8 mouse cellular contexts compared by ENCODE assay signal in genomic region chr16:8737666-8738541, GRCm38 (mm10). TPM values are rescaled to one million over a fixed set of nuclear protein-coding genes. Genes with fewer than 3 reads are reported as not detected.
A peak's percentile ranks its signal among the peaks of the same experiment; 100 is the strongest.
DNase-seq lines count a peak whose midpoint lies in the region; ATAC-seq lines count a peak whose summit lies in the region.

No protein-coding gene starts in this region.

- H3K9me3 ChIP-seq in embryonic facial prominence, embryonic 12.5 days, result no peaks in the 10 kb centered on the region
- H3K9me3 ChIP-seq in limb, embryonic 11.5 days (ENCODE audit: control insufficient read depth, low read length), result no peaks in the 10 kb centered on the region
- no peaks in the 10 kb centered on the region for H3K9me3 ChIP-seq in midbrain, embryonic 16.5 days (replicated peaks; ENCODE audit: control insufficient read depth, low read length, poor library complexity, severe bottlenecking)

- WGBS in embryonic facial prominence, embryonic 12.5 days, result under 1% methylated on average over 80 of the region's 110 CpGs
- WGBS in limb, embryonic 11.5 days, result under 1% methylated on average over 67 of the region's 110 CpGs
- WGBS in midbrain, embryonic 16.5 days, result 0% methylated on average over 68 of the region's 110 CpGs

- intact Hi-C loops in heart, postnatal 10 days (cut with DNase I), result loop anchor here (5.0 kb wide), 2 partner anchors 94 to 96 kb away; partner anchors contain the start of gene 1810013L24Rik

- no peaks in the 10 kb centered on the region for H3K27me3 ChIP-seq in embryonic facial prominence, embryonic 12.5 days
- no peaks in the 10 kb centered on the region for H3K27me3 ChIP-seq in limb, embryonic 11.5 days (ENCODE audit: control insufficient read depth, insufficient read depth, low read length)
- no peaks in the 10 kb centered on the region for H3K27me3 ChIP-seq in midbrain, embryonic 16.5 days (ENCODE audit: control insufficient read depth, insufficient read depth, low read depth, low read length)

- peak overlapping the region; percentile 97 for H3K4me3 ChIP-seq in embryonic facial prominence, embryonic 12.5 days
- peak overlapping the region; percentile 97 for H3K4me3 ChIP-seq in limb, embryonic 11.5 days (ENCODE audit: low read depth, low read length)
- H3K4me3 ChIP-seq in midbrain, embryonic 16.5 days (ENCODE audit: low read depth, low read length), result peak overlapping the region; percentile 79

- H3K4me1 ChIP-seq in embryonic facial prominence, embryonic 12.5 days, result peaks cover 26% of the 10 kb centered on the region
- H3K4me1 ChIP-seq in limb, embryonic 11.5 days (ENCODE audit: control insufficient read depth, insufficient read depth, low read length), result peaks cover 14% of the 10 kb centered on the region
- H3K4me1 ChIP-seq in midbrain, embryonic 16.5 days (ENCODE audit: control insufficient read depth, insufficient read depth, low read length), result peaks cover 32% of the 10 kb centered on the region

- no peak for ATAC-seq in embryonic facial prominence, embryonic 12.5 days (ENCODE audit: insufficient number of reproducible peaks, insufficient read depth, low FRiP score, low TSS enrichment)
- ATAC-seq in limb, embryonic 11.5 days (ENCODE audit: insufficient number of reproducible peaks, low FRiP score, low TSS enrichment, low read depth), result peak; percentile 48; the same call in 1 of the 2 replicates
- ATAC-seq in midbrain, embryonic 16.5 days, result peak; percentile 14; the same call in 1 of the 2 replicates

- H3K9ac ChIP-seq in embryonic facial prominence, embryonic 12.5 days, result peak overlapping the region; percentile 96
- peak overlapping the region; percentile 96 for H3K9ac ChIP-seq in limb, embryonic 11.5 days (ENCODE audit: low read length)
- peak overlapping the region; percentile 89 for H3K9ac ChIP-seq in midbrain, embryonic 16.5 days (ENCODE audit: low read depth, low read length)

- no peaks in the 10 kb centered on the region for H3K36me3 ChIP-seq in embryonic facial prominence, embryonic 12.5 days
- H3K36me3 ChIP-seq in limb, embryonic 11.5 days (ENCODE audit: control insufficient read depth, insufficient read depth, low read length), result no peaks in the 10 kb centered on the region
- no peaks in the 10 kb centered on the region for H3K36me3 ChIP-seq in midbrain, embryonic 16.5 days (ENCODE audit: control insufficient read depth, insufficient read depth, low read length)

- peak overlapping the region; percentile 89 for H3K27ac ChIP-seq in embryonic facial prominence, embryonic 12.5 days
- H3K27ac ChIP-seq in limb, embryonic 11.5 days (replicated peaks; ENCODE audit: low read depth, low read length), result peak overlapping the region; percentile 91
- H3K27ac ChIP-seq in midbrain, embryonic 16.5 days (ENCODE audit: low read length), result peak overlapping the region; percentile 82

- peak overlapping the region; percentile 80 for H3K4me2 ChIP-seq in embryonic facial prominence, embryonic 12.5 days (replicated peaks)
- peak overlapping the region; percentile 97 for H3K4me2 ChIP-seq in limb, embryonic 11.5 days (ENCODE audit: low read depth, severe bottlenecking)
- H3K4me2 ChIP-seq in midbrain, embryonic 16.5 days (ENCODE audit: low read length), result peak overlapping the region; percentile 97

- peak; percentile 60 for DNase-seq in cerebellum, adult 11-12 months
- no peak for DNase-seq in cerebellum, adult 9-10 months
- peak; percentile 29 for DNase-seq in T-cell, adult 2 months (ENCODE audit: low spot score)
- peak; percentile 36 to 46 for DNase-seq in heart, postnatal 10 days
- DNase-seq in limb, embryonic 11.5 days (ENCODE audit: low spot score), result peak; percentile 61
- peak; percentile 75 for DNase-seq in testis, postnatal 14 days (ENCODE audit: low spot score)

RNA-seq across cellular contexts. Expression of gene Usp7, which starts 54.2 kb away (rescaled TPM):
- 29.5 and 35.1 TPM in 2 replicates for polyA plus RNA-seq in embryonic facial prominence, embryonic 12.5 days (2016; fragmentation: Nextera tagmentation; extraction: Ambion mirVana)
- total RNA-seq in heart, postnatal 10 days (2021), result 10 to 100 TPM; 73.7 to 79.0 TPM
- 41.5 and 41.6 TPM in 2 replicates for polyA plus RNA-seq in limb, embryonic 11.5 days (2014; fragmentation: Nextera tagmentation; extraction: Ambion mirVana)
- polyA plus RNA-seq in midbrain, embryonic 16.5 days (2015; fragmentation: Nextera tagmentation; extraction: Ambion mirVana), result 26.5 and 31.2 TPM in 2 replicates

RNA-seq across cellular contexts. Expression of gene Gm5767, which starts 57.3 kb away (rescaled TPM):
- not detected in 2 replicates for polyA plus RNA-seq in embryonic facial prominence, embryonic 12.5 days (2016; fragmentation: Nextera tagmentation; extraction: Ambion mirVana)
- total RNA-seq in heart, postnatal 10 days (2021), result not detected
- not detected in 2 replicates for polyA plus RNA-seq in limb, embryonic 11.5 days (2014; fragmentation: Nextera tagmentation; extraction: Ambion mirVana)
- polyA plus RNA-seq in midbrain, embryonic 16.5 days (2015; fragmentation: Nextera tagmentation; extraction: Ambion mirVana), result not detected in 2 replicates
